Mouse (Mus musculus): ENCODE measurements around the gene Xrcc2. TPM values are rescaled to one million over a fixed set of nuclear protein-coding genes. Genes with fewer than 3 reads are reported as not detected.

Xrcc2 gene
- total RNA-seq (2014; rRNA removed), result 7.3 and 7.6 TPM in 2 replicates
- 3.3 and 4.1 TPM in 2 replicates for polyA plus RNA-seq (2015; fragmentation: Nextera tagmentation; extraction: Ambion mirVana)

DNA sequence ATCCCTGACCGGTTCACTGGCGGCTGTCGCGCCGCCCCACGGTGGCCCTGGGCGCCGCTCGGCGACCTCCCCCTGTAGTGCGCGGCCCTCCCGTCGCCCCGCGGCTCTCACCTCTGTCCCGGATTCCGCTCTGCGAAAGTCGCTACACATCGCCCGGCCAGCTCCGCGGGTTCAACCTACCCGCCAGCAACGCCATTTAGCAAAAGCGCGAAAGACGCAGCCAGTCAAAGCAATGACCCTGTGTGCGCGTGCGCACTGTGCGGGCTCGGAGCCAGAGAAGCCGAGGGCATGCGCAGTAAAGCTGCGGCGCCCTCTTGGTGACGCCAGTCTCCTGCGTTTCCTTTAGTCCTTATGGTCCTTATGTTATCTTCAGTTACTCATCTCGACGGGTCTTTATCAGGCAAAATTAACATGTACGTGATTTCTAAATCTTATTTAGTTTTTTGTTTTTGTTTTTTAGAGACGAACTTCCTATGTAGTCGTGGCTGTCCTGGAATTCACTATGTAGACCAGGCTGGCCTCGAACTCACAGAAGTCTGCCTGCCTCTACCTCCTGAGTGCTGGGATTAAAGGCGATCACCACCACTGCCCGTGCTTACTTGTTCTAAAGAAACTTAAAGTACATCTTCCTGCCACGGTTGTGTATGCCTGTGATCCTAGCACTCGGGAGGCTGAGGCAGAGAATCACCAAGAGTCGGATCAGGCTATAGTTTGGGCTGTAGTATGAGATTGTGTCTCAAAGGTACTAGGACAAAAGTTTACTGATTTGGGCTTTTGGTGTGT, at the start of gene Xrcc2:
TSS of gene Xrcc2 (minus strand) at position 259 of the 783 bp plus-strand sequence.
- Histone ChIP-seq H3K9me3 (ENCODE audit: low read length) (no peaks in the 10 kb centered on the region), H3K4me2 (ENCODE audit: low read depth) (peak within 1 kb of the TSS; percentile 66), H3K36me3 (ENCODE audit: insufficient read depth) (no peaks in the 10 kb centered on the region), H3K4me3 (ENCODE audit: low read depth, low read length) (peak within 1 kb of the TSS; percentile 79), H3K27ac (ENCODE audit: low read depth, low read length) (0 out of 2 replicates have a peak within 1 kb of the TSS, but pooled peaks have one; percentile 35), H3K27me3 (ENCODE audit: insufficient read depth, low read length) (no peaks in the 10 kb centered on the region), H3K9ac (peak within 1 kb of the TSS; percentile 62), H3K4me1 (ENCODE audit: insufficient read depth) (no peaks in the 10 kb centered on the region; the same call in 1 of the 2 replicates)
- ATAC-seq (peak; percentile 98), DNase-seq (peak; percentile 99)
- 8% methylated on average over 51 of the region's 51 CpGs for WGBS
- peak; percentile 37 for TF ChIP-seq CTCF (IDR thresholded peaks at IDR 0.05; ENCODE audit: low read depth)

DNA sequence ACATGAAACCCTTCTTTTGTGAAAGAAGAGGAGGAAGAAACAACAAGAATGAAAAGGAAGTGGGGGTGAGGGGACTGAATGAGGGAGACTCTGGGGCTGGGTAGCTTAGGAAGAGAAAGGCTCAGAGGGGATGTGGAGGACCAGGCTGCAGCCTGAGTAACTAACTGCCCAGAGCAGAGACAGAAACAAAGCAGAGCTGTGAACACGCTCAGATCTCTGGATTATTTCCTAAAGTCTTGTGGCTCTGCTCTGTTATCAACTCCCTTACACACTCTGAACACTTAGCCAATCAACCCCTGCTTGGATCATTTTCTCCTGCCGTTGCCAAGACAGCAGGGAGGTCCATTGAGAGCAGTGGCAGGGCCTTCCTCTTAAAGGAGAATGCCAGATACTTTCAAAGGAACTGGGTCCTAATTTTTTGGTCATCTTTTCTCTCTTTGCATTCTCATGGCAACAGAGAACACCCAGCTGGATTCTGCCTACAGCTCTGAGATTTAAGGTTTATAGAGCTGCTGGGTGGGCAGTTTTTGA, 48.7 kb upstream of the Xrcc2 start:
- Histone ChIP-seq H3K4me1 (ENCODE audit: insufficient read depth) (peaks cover 9% of the 10 kb centered on the region; the same call in 1 of the 2 replicates), H3K27ac (ENCODE audit: low read depth, low read length) (peak overlapping the region; percentile 46), H3K4me2 (ENCODE audit: low read depth) (no peak overlapping the region), H3K4me3 (ENCODE audit: low read depth, low read length) (no peak overlapping the region), H3K27me3 (ENCODE audit: insufficient read depth, low read length) (no peaks in the 10 kb centered on the region), H3K9me3 (ENCODE audit: low read length) (no peaks in the 10 kb centered on the region), H3K9ac (0 out of 2 replicates have a peak overlapping the region, but pooled peaks have one; percentile 25), H3K36me3 (ENCODE audit: insufficient read depth) (no peaks in the 10 kb centered on the region)
- peak; percentile 63 for DNase-seq
- no peak for TF ChIP-seq CTCF (IDR thresholded peaks at IDR 0.05; ENCODE audit: low read depth)
- WGBS, result 3% methylated on average over 2 of the region's 2 CpGs
- peak; percentile 93 for ATAC-seq

DNA sequence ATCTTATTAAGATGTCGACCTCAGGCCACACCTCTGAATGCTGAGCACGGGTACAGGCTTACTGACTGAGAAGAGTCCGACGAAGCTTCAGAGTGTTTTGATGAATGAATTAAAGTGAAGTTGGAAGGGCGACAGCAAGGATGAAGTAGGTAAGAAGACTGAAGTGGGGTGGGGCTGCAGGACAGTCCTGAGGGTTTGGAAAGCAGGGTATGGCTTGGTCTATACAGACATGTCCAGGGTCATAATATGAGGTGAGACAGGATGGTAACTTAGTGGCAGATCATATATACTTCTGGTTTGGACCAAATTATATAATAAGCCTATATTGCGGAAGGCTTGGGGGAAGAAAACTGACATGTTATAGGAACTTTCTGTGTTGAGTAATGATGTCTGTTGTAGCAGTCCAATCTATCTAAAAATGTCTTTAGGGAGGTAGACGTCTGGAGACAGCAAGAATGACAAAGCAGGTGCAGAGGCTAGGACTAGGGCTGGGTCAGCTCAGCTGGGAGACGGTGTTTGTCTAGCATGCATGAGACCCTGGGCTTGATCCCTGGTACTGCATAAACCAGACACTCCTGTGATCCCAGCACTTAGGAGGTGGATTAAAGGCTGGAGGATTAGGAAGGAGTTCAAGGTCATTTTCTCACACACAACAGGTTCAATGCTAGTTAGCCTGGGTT, 48.1 kb upstream of the Xrcc2 start:
- Histone ChIP-seq H3K27me3 (ENCODE audit: insufficient read depth, low read length) (no peaks in the 10 kb centered on the region), H3K36me3 (ENCODE audit: insufficient read depth) (no peaks in the 10 kb centered on the region), H3K9ac (0 out of 2 replicates have a peak overlapping the region, but pooled peaks have one; percentile 25), H3K4me1 (ENCODE audit: insufficient read depth) (peaks cover 7% of the 10 kb centered on the region; the same call in 1 of the 2 replicates), H3K27ac (ENCODE audit: low read depth, low read length) (peak overlapping the region; percentile 46), H3K4me2 (ENCODE audit: low read depth) (no peak overlapping the region), H3K4me3 (ENCODE audit: low read depth, low read length) (no peak overlapping the region), H3K9me3 (ENCODE audit: low read length) (no peaks in the 10 kb centered on the region)
- no peak for DNase-seq
- 29% methylated on average over 8 of the region's 8 CpGs for WGBS
- no peak for TF ChIP-seq CTCF (IDR thresholded peaks at IDR 0.05; ENCODE audit: low read depth)
- peak; percentile 14; the same call in 1 of the 2 replicates for ATAC-seq

DNA sequence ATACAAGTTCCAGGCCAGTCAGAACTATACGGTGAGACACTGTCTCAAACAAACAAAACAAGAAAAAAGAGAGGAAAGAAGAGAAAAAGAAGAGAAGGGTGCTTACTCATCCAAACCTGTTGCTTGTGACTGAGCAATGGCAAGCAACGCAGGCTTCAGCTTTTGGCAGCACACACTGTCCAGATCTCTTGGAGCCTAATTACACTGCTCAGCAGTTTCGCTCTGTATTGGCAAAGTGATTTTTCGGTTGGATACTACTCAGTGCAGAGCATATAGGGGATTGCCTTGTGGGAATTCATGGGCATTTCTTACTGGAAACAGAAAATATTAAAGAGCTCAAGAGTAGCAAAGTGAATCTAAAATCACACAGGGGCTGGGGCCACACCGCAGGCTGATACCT, 47.2 kb upstream of the Xrcc2 start:
- Histone ChIP-seq H3K4me2 (ENCODE audit: low read depth) (no peak overlapping the region), H3K9ac (no peak overlapping the region), H3K4me1 (ENCODE audit: insufficient read depth) (peaks cover 7% of the 10 kb centered on the region; the same call in 1 of the 2 replicates), H3K36me3 (ENCODE audit: insufficient read depth) (no peaks in the 10 kb centered on the region), H3K4me3 (ENCODE audit: low read depth, low read length) (no peak overlapping the region), H3K9me3 (ENCODE audit: low read length) (no peaks in the 10 kb centered on the region), H3K27me3 (ENCODE audit: insufficient read depth, low read length) (no peaks in the 10 kb centered on the region), H3K27ac (ENCODE audit: low read depth, low read length) (no peak overlapping the region)
- TF ChIP-seq CTCF (IDR thresholded peaks at IDR 0.05; ENCODE audit: low read depth), result no peak
- ATAC-seq (0 out of 2 replicates have a peak, but pooled peaks have one; percentile 52), DNase-seq (peak; percentile 39)
- WGBS, result 53% methylated on average over 5 of the region's 5 CpGs

DNA sequence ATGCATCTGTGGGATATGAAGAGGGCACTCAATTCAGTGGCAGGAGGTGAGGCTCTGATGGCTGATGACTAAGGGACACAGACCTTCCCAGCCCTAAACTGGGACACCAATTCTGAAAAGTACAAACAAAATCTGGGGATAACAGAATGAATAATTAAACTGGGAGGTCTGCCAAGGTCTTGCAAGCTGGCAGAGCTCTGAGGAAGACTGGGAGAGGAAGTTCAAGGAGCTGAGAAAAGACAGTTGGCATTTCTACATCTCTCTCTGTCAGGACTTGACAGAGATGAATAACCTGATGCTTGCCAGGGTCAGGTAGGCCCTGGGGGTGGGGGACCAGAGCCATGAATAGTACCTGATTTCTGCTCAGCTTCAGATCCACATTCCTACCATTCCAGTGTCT, 45.9 kb upstream of the Xrcc2 start:
- no peak overlapping the region for H3K9ac ChIP-seq
- DNase-seq, result peak; percentile 13
- no peaks in the 10 kb centered on the region for H3K9me3 ChIP-seq (ENCODE audit: low read length)
- H3K27ac ChIP-seq (ENCODE audit: low read depth, low read length), result no peak overlapping the region
- no peak overlapping the region for H3K4me3 ChIP-seq (ENCODE audit: low read depth, low read length)
- peaks cover 7% of the 10 kb centered on the region; the same call in 1 of the 2 replicates for H3K4me1 ChIP-seq (ENCODE audit: insufficient read depth)
- no peak for TF ChIP-seq CTCF (IDR thresholded peaks at IDR 0.05; ENCODE audit: low read depth)
- H3K4me2 ChIP-seq (ENCODE audit: low read depth), result no peak overlapping the region
- H3K27me3 ChIP-seq (ENCODE audit: insufficient read depth, low read length), result no peaks in the 10 kb centered on the region
- no peak for ATAC-seq
- no peaks in the 10 kb centered on the region for H3K36me3 ChIP-seq (ENCODE audit: insufficient read depth)

DNA sequence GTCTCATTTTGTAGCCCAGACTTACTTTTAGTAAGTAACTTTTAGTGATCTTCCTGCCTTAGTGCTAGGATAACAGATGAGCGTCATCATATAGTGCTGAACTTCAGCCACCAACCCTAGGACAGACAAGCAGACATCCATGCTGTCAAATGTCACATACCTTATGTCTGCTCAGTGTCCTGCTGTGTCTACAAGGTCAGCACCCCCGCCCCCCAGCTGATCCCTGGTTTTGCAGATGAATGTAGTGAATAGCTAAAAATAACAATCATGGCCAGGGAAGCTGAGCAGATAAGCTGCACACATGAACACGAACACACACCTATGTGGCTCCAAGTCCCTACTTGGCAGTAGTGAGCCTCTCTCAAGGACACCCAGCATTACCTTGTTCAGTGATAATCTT, 43.0 kb upstream of the Xrcc2 start:
- no peaks in the 10 kb centered on the region for H3K27me3 ChIP-seq (ENCODE audit: insufficient read depth, low read length)
- no peak overlapping the region for H3K4me3 ChIP-seq (ENCODE audit: low read depth, low read length)
- TF ChIP-seq CTCF (IDR thresholded peaks at IDR 0.05; ENCODE audit: low read depth), result no peak
- 75% methylated on average over 3 of the region's 3 CpGs for WGBS
- DNase-seq, result no peak
- no peak overlapping the region for H3K9ac ChIP-seq
- no peak overlapping the region for H3K4me2 ChIP-seq (ENCODE audit: low read depth)
- H3K4me1 ChIP-seq (ENCODE audit: insufficient read depth), result no peaks in the 10 kb centered on the region
- ATAC-seq, result no peak
- H3K9me3 ChIP-seq (ENCODE audit: low read length), result no peaks in the 10 kb centered on the region
- H3K27ac ChIP-seq (ENCODE audit: low read depth, low read length), result no peak overlapping the region
- H3K36me3 ChIP-seq (ENCODE audit: insufficient read depth), result no peaks in the 10 kb centered on the region
